Mouse (Mus musculus) A20 (cell line): Measurements from ENCODE around the gene Msrb1.
"Not testable (repeated sequence)": the region's sequence is repeated elsewhere in the genome, so short reads cannot be mapped to it uniquely, and the experiment has no call there.

Experiments used
- DNase-seq: peaks from one replicate; pipeline ENCODE4 v3.0.0-alpha.2; 2011; ENCODE audit warnings: low read depth, low spot score

The Msrb1 gene

DNA sequence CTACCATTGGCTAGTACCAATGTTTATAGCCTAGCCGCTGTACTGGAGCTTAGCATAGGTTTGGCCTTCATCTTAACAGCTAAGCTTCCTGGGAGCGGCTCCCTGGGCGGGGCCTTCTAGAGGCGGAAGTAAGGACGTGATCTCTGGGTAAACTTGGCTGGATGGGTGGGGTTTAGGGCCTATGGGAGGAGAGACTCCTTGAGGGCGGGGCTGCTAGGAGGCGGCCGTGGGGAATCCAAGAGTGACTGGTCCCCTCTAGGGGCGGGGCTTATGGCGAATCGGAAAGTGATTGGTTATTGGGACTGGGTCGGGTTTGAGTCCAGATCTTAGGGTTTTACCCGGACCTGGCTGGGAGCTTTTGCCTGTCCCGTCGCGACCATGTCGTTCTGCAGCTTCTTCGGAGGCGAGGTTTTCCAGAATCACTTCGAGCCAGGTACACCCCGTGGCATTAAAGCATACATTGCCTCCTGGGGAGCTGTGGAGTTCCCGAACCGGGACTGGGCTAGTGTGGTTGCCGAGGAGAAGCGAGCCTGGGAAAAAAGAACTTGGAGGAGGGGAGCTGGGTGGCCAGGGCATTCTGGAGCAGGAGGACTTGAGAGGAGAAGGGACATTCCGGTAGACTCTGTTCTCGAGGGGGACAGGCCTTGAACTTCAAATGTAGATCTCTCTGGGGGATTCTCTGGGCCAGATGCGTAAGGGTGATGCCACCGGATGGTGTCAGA, at the start of gene Msrb1:
Gene Msrb1, plus strand, starts transcription at position 313 of the 722 bp plus-strand sequence.
- peak; percentile 99 for DNase-seq

DNA sequence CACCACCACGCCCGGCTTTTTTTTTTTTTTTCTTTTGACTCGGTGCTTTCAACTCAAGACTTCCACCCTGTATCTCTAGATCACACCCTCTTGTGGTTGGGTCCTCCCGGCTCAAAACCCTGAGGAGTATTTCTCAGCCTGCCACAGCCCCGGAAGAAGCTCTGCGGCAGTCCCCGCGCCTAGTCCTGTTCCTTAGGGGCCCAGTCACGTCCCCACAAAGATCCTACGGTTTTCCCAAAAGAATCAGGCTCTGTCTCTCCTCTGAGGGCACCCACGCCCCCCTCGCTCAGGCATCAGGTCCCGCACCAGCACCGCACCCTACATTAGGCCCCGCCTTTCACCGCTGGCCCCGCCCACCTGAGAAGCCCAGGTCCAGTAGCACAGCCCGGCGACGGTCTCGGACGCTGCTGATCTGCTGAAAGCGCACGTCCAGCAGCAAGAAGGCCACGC, 49.3 kb upstream of the Msrb1 start:
- DNase-seq = peak; percentile 40

DNA sequence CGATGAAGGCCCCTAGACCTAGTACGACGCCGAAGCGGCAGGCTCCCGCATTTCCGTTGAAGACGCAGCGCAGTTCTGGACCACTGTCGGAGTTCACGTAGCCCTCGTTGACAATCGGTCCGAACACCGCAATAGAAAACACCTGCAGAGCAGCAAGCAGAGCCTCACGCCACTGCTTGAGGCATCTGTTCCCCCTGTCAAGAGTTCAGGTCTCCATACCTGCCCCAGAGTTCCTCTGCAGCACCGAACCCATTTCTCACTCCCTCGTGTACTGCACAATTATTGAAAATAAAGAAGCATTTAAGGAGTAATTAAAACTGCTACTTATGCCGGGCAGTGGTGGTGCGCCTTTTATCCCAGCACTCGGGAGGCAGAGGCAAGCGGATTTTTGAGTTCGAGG, 48.8 kb upstream of the Msrb1 start:
- no peak for DNase-seq

DNA sequence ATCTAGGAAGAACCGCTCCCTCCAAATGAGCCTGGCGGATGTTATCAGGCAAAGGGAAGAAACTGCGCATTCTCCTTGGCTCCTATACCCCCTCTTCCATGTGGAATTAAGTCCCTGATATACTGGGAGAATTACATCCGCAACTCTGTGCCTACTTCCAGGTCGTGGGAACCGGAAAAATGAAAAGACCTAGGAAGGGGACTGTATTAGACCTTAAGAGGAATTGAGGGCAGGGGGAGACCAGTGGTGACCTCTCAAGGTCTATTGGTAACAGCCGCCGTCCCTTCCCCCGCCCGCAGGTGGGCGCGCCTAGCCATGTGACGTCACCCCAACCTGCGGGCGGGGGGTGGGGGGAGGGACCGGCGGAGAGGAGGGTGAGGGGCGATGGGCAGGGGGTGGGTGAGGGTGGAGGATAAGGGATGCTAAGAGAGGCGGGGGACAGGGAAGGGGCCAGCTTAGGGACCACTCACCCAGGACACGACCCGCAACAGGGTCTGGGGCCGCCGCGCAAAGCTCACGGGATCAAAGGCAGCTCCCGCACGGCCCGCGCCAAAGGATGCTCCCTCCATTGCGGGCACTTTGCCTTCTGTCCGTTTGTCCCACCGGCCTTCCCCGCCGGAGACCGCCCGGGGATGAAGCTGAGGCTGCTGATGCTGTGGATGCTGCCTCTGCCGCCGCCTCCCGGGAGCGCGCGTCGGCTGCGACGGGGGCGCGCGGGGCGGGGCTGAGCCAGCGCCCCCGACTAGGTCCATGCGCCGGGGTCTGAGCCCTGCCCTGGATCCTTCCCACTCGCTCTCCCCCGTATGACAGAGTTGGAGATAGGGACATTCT, 47.0 kb upstream of the Msrb1 start, which contains the start of gene Syngr3:
Gene Syngr3, minus strand, starts transcription at position 705 of the 831 bp plus-strand sequence.
- peak; percentile 51 for DNase-seq

DNA sequence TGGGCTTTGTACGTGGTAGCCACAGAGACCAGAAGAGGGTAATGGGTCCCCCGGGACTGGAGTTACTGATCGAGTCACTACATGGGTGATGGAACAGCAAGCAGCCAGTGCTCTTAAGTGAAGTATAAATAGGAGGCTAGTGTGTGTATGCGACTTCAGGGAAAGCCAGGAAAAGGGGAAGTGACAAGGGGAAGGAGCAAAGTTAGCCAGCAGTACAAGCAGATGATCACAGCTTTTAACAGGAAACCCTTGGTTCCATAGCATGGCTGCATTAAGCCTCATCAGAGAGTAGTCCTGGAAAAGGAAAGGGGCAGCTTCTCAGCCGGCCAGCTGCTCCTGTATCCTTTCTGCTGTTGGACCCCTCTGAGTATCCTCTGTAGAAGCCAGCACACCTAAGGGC, 44.1 kb upstream of the Msrb1 start:
- no peak for DNase-seq

DNA sequence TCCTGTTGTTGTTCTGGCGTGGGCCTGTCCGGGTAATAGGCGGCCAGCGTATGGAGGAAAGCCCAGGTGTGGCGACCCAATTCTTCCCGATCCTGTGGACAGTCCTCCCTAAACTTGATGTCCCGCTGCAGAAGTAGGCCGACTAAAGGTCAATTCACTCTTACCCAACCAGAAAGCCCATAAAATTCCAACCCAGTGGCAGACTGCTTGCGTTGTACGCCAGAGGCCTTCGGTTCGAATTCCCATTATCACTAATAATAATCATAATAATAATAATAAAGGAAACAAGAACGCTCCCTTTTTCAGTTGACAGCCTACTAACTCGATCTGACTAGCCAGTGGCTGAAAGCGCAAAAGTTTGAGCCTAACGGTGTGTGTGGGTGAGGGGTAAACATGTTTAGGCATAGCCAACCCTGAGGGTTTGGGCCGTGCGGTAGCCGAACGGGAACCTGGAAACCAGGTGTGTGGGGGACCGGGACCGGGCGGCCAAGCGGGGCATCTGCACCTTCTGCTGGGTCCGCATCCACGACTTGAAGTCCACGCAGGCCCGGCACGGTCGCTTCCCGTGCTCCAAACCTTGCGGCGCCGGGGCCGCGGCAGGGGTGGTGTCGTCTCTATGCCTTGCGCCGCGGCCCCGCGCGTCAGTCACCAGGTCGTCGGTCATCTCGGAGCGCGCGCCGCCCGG, 41.0 kb upstream of the Msrb1 start:
- no peak for DNase-seq

DNA sequence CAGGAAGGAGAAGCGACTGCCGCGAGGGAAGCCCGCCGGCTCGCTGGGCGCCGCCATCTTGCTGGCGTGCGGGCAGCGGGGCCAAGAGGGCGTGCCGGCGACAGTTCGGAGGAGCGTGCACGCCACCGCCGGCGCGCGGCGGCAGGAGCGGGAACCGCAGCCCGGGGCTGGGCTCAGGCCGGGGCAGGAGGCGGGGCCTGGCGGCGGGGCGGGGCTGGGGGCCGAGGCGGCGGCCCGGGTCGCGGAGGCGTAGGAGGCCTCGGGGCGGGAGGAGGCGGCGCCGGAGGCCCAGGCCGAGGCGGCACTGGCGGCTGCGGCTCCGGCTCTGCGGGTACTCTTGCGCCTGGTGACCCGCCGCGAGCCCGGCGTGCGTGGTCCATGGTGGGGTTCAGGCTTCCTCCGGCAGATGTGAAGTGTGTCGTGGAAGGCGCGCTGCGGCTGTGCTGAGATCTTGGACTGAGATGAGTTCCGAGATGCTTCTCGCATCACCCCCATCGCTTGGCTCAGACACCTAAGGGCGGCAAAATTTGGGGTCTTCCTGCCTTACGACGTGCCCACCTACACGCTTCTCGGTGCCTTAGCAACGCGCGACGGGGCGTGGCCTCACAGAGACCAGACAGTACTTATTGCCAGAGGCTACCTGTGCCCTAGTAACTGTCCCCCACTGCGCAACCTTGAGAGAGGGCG, 40.3 kb upstream of the Msrb1 start, which contains the start of the genes Gfer and Noxo1:
Gene Gfer, minus strand, starts transcription at position 146 of the 687 bp plus-strand sequence.
Gene Noxo1, plus strand, starts transcription at position 224 of the 687 bp plus-strand sequence.
- DNase-seq = peak; percentile 89

DNA sequence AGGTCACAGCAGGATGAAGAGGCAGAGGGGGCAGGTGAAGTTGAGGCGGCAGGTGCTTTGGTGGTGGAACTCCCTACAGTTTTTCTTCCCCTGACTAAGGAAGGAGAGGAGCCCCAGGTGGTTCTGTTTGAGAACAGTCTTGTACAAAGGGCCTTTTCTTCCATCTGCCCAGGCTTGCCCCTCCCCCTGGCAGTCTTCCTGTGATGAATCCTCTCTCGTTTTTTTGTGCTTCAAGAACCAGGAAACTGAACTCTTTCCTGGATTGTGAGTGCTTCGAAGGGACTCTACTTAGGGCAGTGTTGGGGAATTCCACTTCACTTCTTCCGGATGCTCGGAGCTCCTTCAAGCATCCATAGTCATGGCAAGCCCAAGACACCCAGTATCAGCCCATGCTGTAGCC, 38.5 kb upstream of the Msrb1 start:
- DNase-seq = no peak

DNA sequence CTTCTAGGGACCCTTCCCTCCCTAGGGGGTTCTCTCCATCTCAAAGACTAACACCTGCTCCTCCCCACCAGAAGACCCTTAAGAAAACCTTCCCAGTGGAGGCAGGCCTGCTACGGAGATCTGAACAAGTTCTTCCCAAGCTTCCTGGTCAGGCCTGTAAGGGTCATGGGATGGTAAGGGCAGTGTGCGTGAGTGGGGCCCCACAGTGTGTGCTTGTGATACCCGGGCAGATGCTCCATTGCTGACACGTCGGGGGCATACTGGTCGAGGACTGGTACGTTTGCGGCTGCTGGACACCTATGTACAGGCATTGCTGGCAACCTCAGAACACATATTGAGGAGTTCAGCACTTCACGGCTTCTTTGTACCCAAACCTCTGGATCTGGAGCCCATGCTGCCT, 37.7 kb upstream of the Msrb1 start:
- no peak for DNase-seq

DNA sequence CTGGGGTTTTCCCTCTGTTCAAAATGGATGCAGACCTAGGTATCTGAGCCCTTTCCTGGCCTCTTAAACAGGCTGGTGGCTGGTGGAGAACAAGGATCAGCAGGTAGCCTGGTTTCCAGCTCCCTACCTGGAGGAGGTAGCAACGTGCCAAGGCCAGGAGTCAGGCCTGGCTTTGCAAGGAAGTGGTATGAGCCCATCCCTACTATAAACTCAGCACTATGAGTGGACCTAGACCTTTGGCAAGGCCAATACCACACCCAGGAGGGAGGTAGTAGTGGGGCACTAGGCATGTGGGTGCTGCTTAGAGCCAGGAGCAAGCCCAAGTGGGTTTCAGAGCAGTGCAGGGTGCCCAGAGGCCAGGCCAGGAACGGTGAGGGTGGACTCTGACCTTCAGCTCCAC, 37.0 kb upstream of the Msrb1 start:
- DNase-seq = no peak

DNA sequence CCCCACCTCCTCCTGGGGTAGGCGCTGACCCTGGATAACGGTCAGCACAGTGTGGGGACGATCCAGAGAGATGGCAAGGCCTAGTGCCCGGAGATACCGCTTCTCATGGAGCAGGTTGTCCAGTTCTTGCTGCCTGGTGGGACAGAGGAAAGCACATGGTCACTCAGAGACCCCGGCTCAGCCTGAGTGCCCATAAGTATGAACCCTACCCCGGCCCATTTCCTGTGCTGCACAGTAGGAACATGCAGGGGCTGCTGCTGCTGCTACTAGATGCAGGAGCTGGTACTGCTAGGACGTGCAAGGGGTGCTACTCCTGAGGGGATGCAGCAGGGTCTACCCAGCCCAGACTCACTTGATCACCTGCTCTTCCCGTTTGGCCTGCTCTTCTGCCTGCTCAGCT, 35.2 kb upstream of the Msrb1 start:
- no peak for DNase-seq

DNA sequence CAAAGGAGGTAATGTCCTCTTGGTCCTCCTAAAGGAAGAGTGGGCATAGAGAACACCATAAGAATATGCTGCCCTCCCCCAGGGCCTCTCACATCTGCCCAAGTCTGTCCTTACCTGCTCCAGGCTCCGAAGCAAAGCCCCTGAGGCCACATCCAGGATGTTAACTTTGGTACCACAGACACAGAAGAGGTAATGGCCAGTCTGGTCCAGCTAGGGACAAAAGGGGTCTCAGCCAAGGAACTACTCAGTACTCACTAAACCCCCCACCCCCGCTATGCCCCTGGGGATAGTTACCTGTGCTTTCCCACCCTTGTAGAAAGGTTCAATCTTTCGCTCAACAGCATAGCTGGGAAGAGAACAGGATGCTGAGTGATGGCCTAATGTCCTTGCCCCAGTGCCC, 30.6 kb upstream of the Msrb1 start:
- no peak for DNase-seq

DNA sequence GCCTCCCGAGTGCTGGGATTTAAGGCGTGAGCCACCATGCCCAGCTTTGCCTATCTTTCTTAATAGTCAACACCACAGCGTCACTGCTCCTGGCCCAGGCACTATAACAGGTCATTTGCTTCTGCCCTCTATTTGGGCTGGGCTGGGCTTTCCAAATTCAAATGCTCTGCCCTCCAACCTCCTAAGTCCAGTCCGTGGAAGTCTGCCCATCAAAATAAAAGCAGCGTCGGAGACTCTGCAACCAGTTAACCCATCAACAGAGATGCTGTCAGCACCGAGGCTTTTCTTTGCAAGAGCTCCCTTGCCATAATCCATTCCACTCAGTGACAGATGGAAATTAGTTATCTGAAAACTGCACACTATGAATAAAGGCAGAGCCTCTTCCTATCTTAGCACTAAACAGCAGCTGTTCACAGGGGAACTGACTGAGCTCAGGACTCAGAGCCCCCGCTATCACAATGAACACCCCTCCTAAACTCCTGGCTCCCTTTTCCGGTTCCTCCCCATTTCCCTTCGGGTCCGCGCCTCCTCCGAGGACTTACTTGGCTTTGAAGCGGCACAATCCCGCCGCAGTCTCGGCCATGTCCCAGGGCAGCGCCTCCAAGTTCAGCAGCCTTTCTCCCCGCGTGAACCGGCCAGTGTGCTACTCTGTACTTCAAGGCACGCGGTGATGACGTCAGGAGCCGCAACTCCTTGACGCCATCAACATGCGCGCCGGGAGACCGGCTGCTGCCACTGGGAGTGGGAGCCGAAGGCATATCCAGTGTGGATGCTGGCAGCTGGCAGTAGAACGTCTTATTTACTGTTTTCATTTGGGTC, 29.3 kb upstream of the Msrb1 start, which contains the start of gene Tbl3:
Gene Tbl3, minus strand, starts transcription at position 679 of the 819 bp plus-strand sequence.
- DNase-seq = peak; percentile 92

DNA sequence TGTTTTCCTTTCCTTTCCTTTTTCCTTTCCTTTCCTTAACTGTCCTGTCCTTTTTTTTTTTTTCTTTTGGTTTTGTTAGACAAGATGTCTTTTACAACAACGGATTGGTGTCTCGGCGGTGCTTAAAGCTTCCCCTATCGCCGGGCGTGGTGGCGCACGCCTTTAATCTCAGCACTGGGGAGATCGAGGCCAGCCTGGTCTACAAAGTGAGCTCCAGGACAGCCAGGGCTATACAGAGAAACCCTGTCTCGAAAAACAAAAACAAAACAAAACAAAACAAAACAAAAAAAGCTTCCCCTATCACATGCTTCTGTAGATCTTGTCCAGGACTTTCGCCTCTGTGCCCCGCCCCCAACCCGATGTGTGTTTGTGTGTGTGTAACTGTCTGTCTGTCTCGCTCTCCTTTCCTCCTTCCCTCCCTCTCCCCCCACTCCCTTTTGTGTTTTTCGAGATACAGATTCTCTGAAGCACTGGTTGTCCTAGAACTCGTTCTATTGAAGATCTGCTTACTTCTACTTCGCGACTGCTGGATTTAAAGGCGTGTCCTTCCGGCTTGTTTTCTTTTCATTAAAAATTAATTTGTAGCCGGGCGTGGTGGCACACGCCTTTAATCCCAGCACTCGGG, 28.5 kb upstream of the Msrb1 start:
- peak; percentile 33 for DNase-seq

DNA sequence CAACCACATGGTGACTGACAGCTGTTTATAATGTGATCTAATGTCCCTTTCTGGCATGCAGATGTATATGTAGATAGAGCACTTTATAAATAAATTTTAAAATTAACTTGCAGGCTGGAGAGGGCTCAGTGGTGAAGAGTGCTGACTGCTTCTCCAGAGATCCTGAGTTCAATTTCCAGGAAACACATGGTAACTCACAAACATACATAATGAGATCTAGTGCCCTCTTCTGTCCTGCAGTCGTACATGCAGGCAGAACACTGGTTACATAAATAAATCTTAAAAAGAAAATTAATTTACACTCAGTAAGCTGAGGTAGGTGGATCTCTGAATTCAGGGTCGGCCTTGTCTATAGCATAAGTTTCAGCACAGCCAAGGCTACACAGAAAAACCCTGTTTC, 27.8 kb upstream of the Msrb1 start:
- DNase-seq = peak; percentile 58

DNA sequence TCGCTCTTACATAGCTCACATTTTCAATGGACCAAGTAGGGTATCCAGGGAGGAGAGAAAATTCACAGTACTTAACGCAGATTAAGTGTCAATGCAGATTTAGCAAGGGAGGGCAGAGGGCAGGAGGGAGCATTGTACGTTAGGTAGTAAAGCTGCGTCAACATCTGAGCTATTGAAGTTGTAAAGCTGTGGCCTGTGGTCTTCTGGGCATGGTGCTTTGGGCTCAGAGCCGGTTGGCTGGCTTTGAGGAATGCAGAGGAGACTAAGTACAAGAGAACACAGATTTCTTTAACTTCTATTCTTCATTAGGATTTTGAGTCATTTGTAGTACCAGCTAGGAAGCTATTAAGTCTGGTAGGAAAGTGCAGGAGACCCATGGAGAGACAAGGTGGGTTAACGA, 20.9 kb upstream of the Msrb1 start:
- no peak for DNase-seq

DNA sequence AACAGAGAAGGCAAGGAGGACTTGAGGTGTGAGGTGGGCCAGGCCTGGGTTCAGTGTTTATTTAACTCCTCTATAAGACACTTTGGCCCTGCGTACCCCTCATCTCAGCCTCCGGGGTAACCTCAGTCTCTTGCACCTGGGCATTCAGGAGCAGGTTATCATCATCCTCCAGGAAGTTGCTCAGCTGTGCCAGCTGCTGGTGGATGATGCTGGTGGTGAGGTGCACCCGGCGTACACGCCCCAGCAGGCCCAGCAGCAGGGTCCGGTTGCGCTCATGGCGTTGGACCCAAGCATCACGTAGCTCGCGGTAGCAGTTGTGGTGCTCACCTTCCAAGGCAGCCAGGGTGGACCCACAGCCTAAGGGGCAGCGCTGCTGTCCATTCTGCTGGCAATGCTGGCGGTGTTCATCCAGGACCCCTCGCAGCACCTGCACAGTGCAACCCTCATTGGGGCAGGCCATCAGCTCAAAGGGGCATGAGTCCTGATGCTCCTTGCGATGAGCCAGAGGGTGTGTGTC, 20.2 kb upstream of the Msrb1 start:
- DNase-seq = no peak

DNA sequence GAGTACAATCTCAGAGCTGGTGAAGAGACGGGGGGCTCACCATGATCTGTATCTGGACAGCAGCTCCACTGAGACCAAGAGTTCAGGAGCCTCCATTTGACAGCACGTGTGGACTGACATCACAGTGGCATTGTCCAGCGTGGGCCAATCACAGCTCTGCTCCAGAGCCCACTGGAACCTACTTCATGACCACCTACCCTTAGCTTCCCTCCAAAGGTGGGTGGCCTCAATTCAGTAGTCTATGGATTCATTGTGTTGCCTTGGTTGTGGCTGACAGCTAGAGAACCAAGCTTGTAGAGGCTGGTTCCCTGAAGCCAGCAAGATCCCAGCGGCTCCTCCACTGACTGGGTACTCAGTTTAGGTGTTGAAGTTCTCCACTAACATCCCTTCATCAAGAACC, 18.5 kb upstream of the Msrb1 start, which contains the start of the genes Rnf151 and Rps2:
Gene Rnf151, minus strand, starts transcription at position 121 of the 400 bp plus-strand sequence.
Gene Rps2, plus strand, starts transcription at position 174 of the 400 bp plus-strand sequence.
- no peak for DNase-seq

DNA sequence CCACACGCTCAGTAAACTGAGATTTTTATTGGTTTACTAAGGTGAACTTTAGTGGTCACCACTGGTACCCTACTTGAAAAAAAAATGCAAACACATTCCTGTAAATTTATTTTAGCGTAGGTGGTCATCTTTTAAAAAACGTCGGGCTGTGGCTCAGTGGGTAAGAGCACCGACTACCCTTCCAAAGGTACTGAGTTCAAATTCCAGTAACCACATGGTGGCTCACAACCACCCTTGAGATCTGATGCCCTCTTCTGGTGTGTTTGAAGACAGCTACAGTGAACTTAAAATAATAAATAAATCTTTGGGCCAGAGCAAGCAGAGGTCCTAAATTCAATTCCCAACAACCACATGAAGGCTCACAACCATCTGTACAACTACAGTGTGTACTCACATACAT, 17.5 kb upstream of the Msrb1 start:
- not testable (repeated sequence) for DNase-seq
